Mouse (Mus musculus): ENCODE data around the gene Hes7.

- no peak for TF ChIP-seq CTCF (conservative IDR thresholded peaks at IDR 0.05; ENCODE audit: insufficient read depth, insufficient read length, low read depth, low read length)
- no peak for TF ChIP-seq POLR2A (IDR thresholded peaks at IDR 0.05; ENCODE audit: low read depth, low read length)
Measured at GRCm38 (mm10) chr11:69108223-69108622, 12.0 kb upstream of the Hes7 start.

Measured in kidney, adult 2 months (tissue).